Mouse (Mus musculus) lung, adult 2 months (tissue): ENCODE data around the gene Atp9a. TPM values are rescaled to one million over a fixed set of nuclear protein-coding genes. Genes with fewer than 3 reads are reported as not detected.
A peak's percentile ranks its signal among the peaks of the same experiment; 100 is the strongest.

ENCODE experiments used
- DNase-seq: peaks from one replicate; pipeline ENCODE4 v3.0.0; 2022
- H3K4me1 ChIP-seq: fragments of 200-500 bp; 2 replicates; pipeline ENCODE4 v1.6.1; 2011; ENCODE audit warnings: low read length; ENCODE audit not compliant: control insufficient read depth, insufficient read depth
- H3K4me3 ChIP-seq: fragments of 200-500 bp; replicated peaks from 2 replicates; pipeline ENCODE3; 2011; ENCODE audit warnings: low read depth, mild to moderate bottlenecking, control low read depth, low read length; ENCODE audit errors: extremely low read depth
- CTCF ChIP-seq: fragments of 200-500 bp; IDR thresholded peaks from 2 replicates; pipeline ENCODE4 v1.5.1; 2011; ENCODE audit warnings: mild to moderate bottlenecking, low read length, control low read depth; ENCODE audit not compliant: insufficient read depth
- POLR2A ChIP-seq: fragments of 200-500 bp; IDR thresholded peaks from 2 replicates; pipeline ENCODE4 v1.6.1; 2011; ENCODE audit warnings: low read depth, mild to moderate bottlenecking, control low read depth, low read length, borderline replicate concordance; ENCODE audit errors: extremely low read depth
- WGBS: fragments of 180-500 bp; shearing (Covaris S2); methylation state at CpG from one replicate; pipeline ENCODE4 v1.1.7; 2018; 5-methylcytosine and 5-hydroxymethylcytosine counted together
- polyA plus RNA-seq: library from polyadenylated mRNA; depleted of rRNA; stranded (reverse); fragments of >200 nt; gene quantifications from 2 replicates; pipeline ENCODE4 v1.2.3, GENCODE M21; 2012

Atp9a gene
- polyA plus RNA-seq, 1 experiment: 72.9 TPM

DNA sequence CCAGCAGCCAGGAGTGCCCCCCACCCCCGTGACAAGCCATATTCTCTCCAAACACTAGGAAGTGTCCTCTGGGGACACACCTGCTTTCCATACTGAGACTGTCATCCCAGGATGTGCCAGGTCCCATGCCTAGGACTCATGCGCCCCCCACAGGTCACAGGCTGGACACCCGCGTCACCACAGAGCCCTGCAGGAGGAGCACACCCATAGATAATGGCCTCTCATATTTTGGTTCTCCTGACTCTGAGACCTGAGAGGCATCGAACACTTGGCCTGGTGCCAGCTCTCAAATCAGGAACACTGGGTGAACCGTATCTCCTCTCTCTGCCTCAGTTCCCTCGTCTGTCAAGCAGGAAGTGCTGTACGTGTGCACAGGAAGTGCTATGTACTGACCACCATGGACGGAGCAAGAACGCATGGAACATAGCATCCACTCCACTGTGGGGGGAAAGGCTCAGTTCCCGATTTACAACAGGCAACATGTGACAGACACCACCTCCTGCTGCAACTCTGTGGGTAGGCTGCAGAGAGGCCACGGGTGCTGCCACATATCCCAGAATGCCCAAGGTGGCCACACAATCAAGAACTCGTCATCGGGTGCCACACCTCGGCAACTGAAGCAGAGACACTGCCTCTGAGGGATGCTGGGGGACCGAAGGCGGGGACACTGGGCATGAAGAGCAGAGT lies 87.1 kb downstream of the Atp9a start:
- Histone ChIP-seq H3K4me3 (no peak overlapping the region), H3K4me1 (no peaks in the 10 kb centered on the region)
- no peak for DNase-seq
- 65% methylated on average over 17 of the region's 17 CpGs for WGBS
- no peak for TF ChIP-seq POLR2A
- no peak for TF ChIP-seq CTCF

- TF ChIP-seq POLR2A (no peak), CTCF (no peak)
- H3K4me1 ChIP-seq: no peaks in the 10 kb centered on the region
- no peak overlapping the region for H3K4me3 ChIP-seq
- DNase-seq: no peak
- 57% methylated on average over 9 of the region's 9 CpGs for WGBS
Measured at GRCm38 (mm10) chr2:168654482-168654881, 87.7 kb downstream of the Atp9a start.

GRCm38 (mm10) chr2:168651757-168652156 lies 90.5 kb downstream of the Atp9a start:
- WGBS: 50% methylated on average over 7 of the region's 7 CpGs
- TF ChIP-seq POLR2A (no peak), CTCF (peak; percentile 48; the same call in 1 of the 2 replicates)
- no peak for DNase-seq
- no peaks in the 10 kb centered on the region for H3K4me1 ChIP-seq
- no peak overlapping the region for H3K4me3 ChIP-seq

DNA sequence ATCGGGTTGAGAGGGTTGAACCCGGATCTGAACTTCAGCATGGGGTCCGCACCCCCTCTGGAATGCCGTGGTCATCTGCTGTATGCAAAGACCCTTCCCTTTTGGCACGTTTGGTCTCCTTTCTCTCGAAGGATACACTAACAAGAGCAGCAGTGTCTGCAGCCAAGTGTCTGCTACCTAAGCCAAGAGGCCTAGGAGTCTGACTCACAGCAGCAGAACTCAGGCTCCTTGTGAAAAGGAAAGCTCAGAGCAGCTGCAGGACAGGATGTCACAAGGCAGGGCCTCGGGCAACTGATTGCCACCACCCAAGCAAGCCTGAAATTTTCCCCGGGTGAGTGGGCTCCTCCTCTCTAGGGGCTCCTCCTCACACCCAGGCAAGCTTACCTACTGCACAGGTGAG lies 94.0 kb downstream of the Atp9a start:
- WGBS: 72% methylated on average over 8 of the region's 8 CpGs
- TF ChIP-seq CTCF (no peak), POLR2A (no peak)
- Histone ChIP-seq H3K4me3 (no peak overlapping the region), H3K4me1 (no peaks in the 10 kb centered on the region)
- DNase-seq: no peak

GRCm38 (mm10) chr2:168644855-168645254 lies 97.4 kb downstream of the Atp9a start:
- DNase-seq: no peak
- TF ChIP-seq POLR2A (no peak), CTCF (no peak)
- no peak overlapping the region for H3K4me3 ChIP-seq
- WGBS: 83% methylated on average over 6 of the region's 6 CpGs
- no peaks in the 10 kb centered on the region for H3K4me1 ChIP-seq

GRCm38 (mm10) chr2:168643524-168644177 lies 98.6 kb downstream of the Atp9a start:
- WGBS: 88% methylated on average over 20 of the region's 20 CpGs

DNA sequence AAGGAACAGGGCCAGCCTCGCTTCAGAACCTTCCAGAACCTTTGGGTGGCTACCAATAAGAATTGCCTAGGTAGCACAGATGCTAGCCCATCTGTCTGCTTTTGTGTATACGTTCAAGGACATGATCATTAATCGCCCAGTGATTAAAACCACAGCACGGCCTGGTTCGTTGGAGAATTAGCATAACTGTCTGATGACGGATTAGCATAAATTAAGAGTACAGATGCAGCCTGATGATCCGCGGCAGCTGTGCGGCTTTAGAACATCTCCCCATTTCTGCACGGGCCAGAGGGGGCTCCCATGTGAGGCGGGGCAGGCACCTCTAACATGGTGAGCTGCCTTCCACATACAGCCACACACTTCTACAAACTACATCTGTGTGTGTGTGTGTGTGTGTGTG lies 100.0 kb downstream of the Atp9a start:
- WGBS: 79% methylated on average over 11 of the region's 11 CpGs
- no peak for TF ChIP-seq POLR2A
- TF ChIP-seq CTCF: no peak
- no peak overlapping the region for H3K4me3 ChIP-seq
- no peak for DNase-seq
- H3K4me1 ChIP-seq: no peaks in the 10 kb centered on the region

More at GRCm38 (mm10) chr2:168643524-168644177, 98.6 kb downstream of the Atp9a start:
- Histone ChIP-seq H3K4me3 (no peak overlapping the region), H3K4me1 (no peaks in the 10 kb centered on the region)
- no peak for DNase-seq
- TF ChIP-seq CTCF (no peak), POLR2A (no peak)

DNA sequence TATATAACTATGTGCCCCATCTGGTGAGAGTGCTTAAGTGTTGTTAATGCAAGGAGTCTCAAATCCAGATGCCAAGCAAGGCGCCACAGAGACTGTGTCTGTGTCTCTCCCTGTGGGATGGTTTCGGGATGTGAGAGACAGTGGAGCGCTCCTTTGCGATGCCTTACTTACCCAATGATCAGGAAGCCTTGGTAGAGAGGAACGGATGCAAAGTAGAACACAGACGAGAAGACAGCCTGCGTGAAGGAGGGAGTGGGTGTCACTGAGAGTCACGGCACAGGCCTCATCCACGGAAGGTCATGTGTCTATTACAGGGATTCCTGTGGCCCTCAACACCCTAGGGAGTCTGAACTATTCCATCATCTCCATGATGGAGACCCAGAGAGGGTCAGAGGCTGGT lies 101.7 kb downstream of the Atp9a start:
- Histone ChIP-seq H3K4me3 (no peak overlapping the region), H3K4me1 (no peaks in the 10 kb centered on the region)
- no peak for DNase-seq
- WGBS: 96% methylated on average over 9 of the region's 9 CpGs
- TF ChIP-seq POLR2A (no peak), CTCF (no peak)

- DNase-seq: no peak
- no peak overlapping the region for H3K4me3 ChIP-seq
- WGBS: 86% methylated on average over 7 of the region's 7 CpGs
- H3K4me1 ChIP-seq: no peaks in the 10 kb centered on the region; the same call in 1 of the 2 replicates
- TF ChIP-seq POLR2A: no peak
- TF ChIP-seq CTCF: no peak
Measured at GRCm38 (mm10) chr2:168634881-168635280, 107.3 kb downstream of the Atp9a start.

- Histone ChIP-seq H3K4me1 (no peaks in the 10 kb centered on the region; the same call in 1 of the 2 replicates), H3K4me3 (no peak overlapping the region)
- 37% methylated on average over 14 of the region's 14 CpGs for WGBS
- TF ChIP-seq CTCF (no peak), POLR2A (no peak)
- no peak for DNase-seq
Measured at GRCm38 (mm10) chr2:168633301-168633816, 108.8 kb downstream of the Atp9a start.
